Mouse (Mus musculus) lung, postnatal 0 days (tissue): ENCODE data around the gene Cpt1a. TPM values are rescaled to one million over a fixed set of nuclear protein-coding genes. Genes with fewer than 3 reads are reported as not detected.

ENCODE experiments used
- ATAC-seq: fragments of 200-750 bp; cut with Nextera tagmentation; 2 replicates; pipeline ENCODE4 v1.8.0; 2017; ENCODE audit warnings: moderate library complexity
- DNase-seq: peaks from one replicate; pipeline ENCODE4 v3.0.0-alpha.2; 2016; ENCODE audit warnings: low spot score
- H3K27ac ChIP-seq: fragments of 300-500 bp; sonication (generic); 2 replicates; pipeline ENCODE4 v1.5.1; 2014; ENCODE audit warnings: antibody characterized with exemption, mild to moderate bottlenecking, low read length, mixed read lengths
- H3K27me3 ChIP-seq: fragments of 300-500 bp; sonication (generic); replicated peaks from 2 replicates; pipeline ENCODE4 v1.6.1; 2014; ENCODE audit warnings: low read length, mixed read lengths; ENCODE audit not compliant: insufficient read depth
- H3K36me3 ChIP-seq: fragments of 300-500 bp; sonication (generic); 2 replicates; pipeline ENCODE4 v1.6.1; 2014; ENCODE audit warnings: low read length, mixed read lengths; ENCODE audit not compliant: insufficient read depth
- H3K4me1 ChIP-seq: fragments of 300-500 bp; sonication (generic); 2 replicates; pipeline ENCODE4 v1.6.1; 2014; ENCODE audit warnings: antibody characterized with exemption, low read depth, low read length, mixed read lengths; ENCODE audit not compliant: insufficient read depth
- H3K4me2 ChIP-seq: fragments of 300-500 bp; sonication (generic); replicated peaks from 2 replicates; pipeline ENCODE4 v1.6.1; 2014; ENCODE audit warnings: low read depth, mild to moderate bottlenecking, low read length, moderate library complexity, mixed read lengths
- H3K4me3 ChIP-seq: fragments of 300-500 bp; sonication (generic); 2 replicates; pipeline ENCODE4 v1.5.1; 2014; ENCODE audit warnings: low read depth, low read length
- H3K9ac ChIP-seq: fragments of 300-500 bp; sonication (generic); replicated peaks from 2 replicates; pipeline ENCODE4 v1.6.1; 2014; ENCODE audit warnings: low read depth, mild to moderate bottlenecking
- H3K9me3 ChIP-seq: fragments of 300-500 bp; sonication (generic); 2 replicates; pipeline ENCODE4 v1.6.1; 2016; ENCODE audit warnings: low read length, mixed read lengths
- CTCF ChIP-seq: IDR thresholded peaks from 2 replicates; pipeline ENCODE4 v1.5.1; 2016; ENCODE audit warnings: antibody characterized with exemption, mild to moderate bottlenecking
- EP300 ChIP-seq: IDR thresholded peaks from 2 replicates; pipeline ENCODE4 v1.6.1; 2016; ENCODE audit warnings: antibody characterized with exemption, mild to moderate bottlenecking, control low read depth
- WGBS: fragments of 180-500 bp; shearing (Covaris S2); extraction: QIAGEN DNeasy Blood & Tissue Kit; methylation state at CpG from one replicate; pipeline ENCODE4 v1.1.7; 2014; 5-methylcytosine and 5-hydroxymethylcytosine counted together
- polyA plus RNA-seq: library from polyadenylated mRNA; unstranded; fragments of >200 nt; fragmentation: Nextera tagmentation; extraction: Ambion mirVana; gene quantifications from 2 replicates; pipeline ENCODE4 v1.2.1, GENCODE M21; 2015

Gene Cpt1a
- polyA plus RNA-seq, 1 experiment from 2014 or later = 46.6 TPM

GRCm38 (mm10) chr19:3374028-3374427 lies 51.9 kb downstream of the Cpt1a start:
- Histone ChIP-seq H3K9ac (no peak overlapping the region), H3K4me1 (peaks cover 8% of the 10 kb centered on the region; the same call in 1 of the 2 replicates), H3K36me3 (peaks cover 21% of the 10 kb centered on the region), H3K4me3 (no peak overlapping the region), H3K27ac (no peak overlapping the region), H3K4me2 (no peak overlapping the region), H3K27me3 (no peaks in the 10 kb centered on the region), H3K9me3 (no peaks in the 10 kb centered on the region)
- DNase-seq = no peak
- no peak for ATAC-seq
- TF ChIP-seq CTCF (peak; percentile 54), EP300 (no peak)
- 45% methylated on average over 2 of the region's 2 CpGs for WGBS

GRCm38 (mm10) chr19:3375945-3376495 lies 53.9 kb downstream of the Cpt1a start:
- no peaks in the 10 kb centered on the region for H3K27me3 ChIP-seq
- peaks cover 8% of the 10 kb centered on the region; the same call in 1 of the 2 replicates for H3K4me1 ChIP-seq
- peaks cover 37% of the 10 kb centered on the region for H3K36me3 ChIP-seq
- peak; percentile 81 for ATAC-seq
- peak; percentile 56 for DNase-seq
- TF ChIP-seq EP300 (peak; percentile 67), CTCF (no peak)
- H3K9me3 ChIP-seq = no peaks in the 10 kb centered on the region
- H3K4me2 ChIP-seq = no peak overlapping the region
- WGBS = 52% methylated on average over 7 of the region's 7 CpGs
- H3K4me3 ChIP-seq = no peak overlapping the region
- no peak overlapping the region for H3K27ac ChIP-seq
- no peak overlapping the region for H3K9ac ChIP-seq

GRCm38 (mm10) chr19:3376966-3377715 lies 55.0 kb downstream of the Cpt1a start:
- DNase-seq (peak; percentile 82), ATAC-seq (peak; percentile 64)
- no peak overlapping the region for H3K4me3 ChIP-seq
- 12% methylated on average over 4 of the region's 4 CpGs for WGBS
- no peak overlapping the region for H3K9ac ChIP-seq
- H3K27ac ChIP-seq = peak overlapping the region; percentile 33; the same call in 1 of the 2 replicates
- no peak overlapping the region for H3K4me2 ChIP-seq
- H3K36me3 ChIP-seq = peaks cover 44% of the 10 kb centered on the region
- H3K9me3 ChIP-seq = no peaks in the 10 kb centered on the region
- H3K27me3 ChIP-seq = no peaks in the 10 kb centered on the region
- H3K4me1 ChIP-seq = peaks cover 8% of the 10 kb centered on the region; the same call in 1 of the 2 replicates
- TF ChIP-seq CTCF (no peak), EP300 (peak; percentile 43; the same call in 1 of the 2 replicates)

- Histone ChIP-seq H3K4me2 (no peak overlapping the region), H3K4me1 (peaks cover 8% of the 10 kb centered on the region; the same call in 1 of the 2 replicates), H3K27ac (no peak overlapping the region), H3K9me3 (no peaks in the 10 kb centered on the region), H3K27me3 (no peaks in the 10 kb centered on the region), H3K36me3 (peaks cover 48% of the 10 kb centered on the region), H3K4me3 (no peak overlapping the region), H3K9ac (no peak overlapping the region)
- 89% methylated on average over 3 of the region's 3 CpGs for WGBS
- no peak for TF ChIP-seq EP300
- ATAC-seq = no peak
- peak; percentile 49 for DNase-seq
These were observed 56.5 kb downstream of the Cpt1a start for GRCm38 (mm10) chr19:3378614-3379013.

GRCm38 (mm10) chr19:3388061-3388460 lies 65.9 kb downstream of the Cpt1a start:
- no peaks in the 10 kb centered on the region for H3K9me3 ChIP-seq
- TF ChIP-seq EP300 = no peak
- no peak for TF ChIP-seq CTCF
- no peaks in the 10 kb centered on the region for H3K4me1 ChIP-seq
- H3K9ac ChIP-seq = no peak overlapping the region
- 67% methylated on average over 6 of the region's 6 CpGs for WGBS
- no peak for ATAC-seq
- no peaks in the 10 kb centered on the region for H3K27me3 ChIP-seq
- peaks cover 11% of the 10 kb centered on the region; the same call in 1 of the 2 replicates for H3K36me3 ChIP-seq
- H3K4me2 ChIP-seq = no peak overlapping the region
- H3K27ac ChIP-seq = no peak overlapping the region
- no peak overlapping the region for H3K4me3 ChIP-seq
- no peak for DNase-seq

- Histone ChIP-seq H3K4me3 (peak within 1 kb of the TSS; percentile 35), H3K36me3 (peaks cover 9% of the 10 kb centered on the region; the same call in 1 of the 2 replicates), H3K27me3 (no peaks in the 10 kb centered on the region), H3K9ac (no peak within 1 kb of the TSS), H3K27ac (peak within 1 kb of the TSS; percentile 28; the same call in 1 of the 2 replicates), H3K4me1 (no peaks in the 10 kb centered on the region), H3K9me3 (no peaks in the 10 kb centered on the region), H3K4me2 (peak within 1 kb of the TSS; percentile 80)
- DNase-seq = peak; percentile 94
- peak; percentile 89 for ATAC-seq
- TF ChIP-seq EP300 = no peak
- TF ChIP-seq CTCF = peak; percentile 68
- 4% methylated on average over 33 of the region's 33 CpGs for WGBS
These were observed 66.5 kb downstream of the Cpt1a start, which contains the start of gene Tesmin for GRCm38 (mm10) chr19:3388629-3389057. Gene Tesmin, plus strand, starts transcription at chr19:3388857.
